Mouse (Mus musculus): ENCODE measurements around the gene Cyb5b.

- TF ChIP-seq CTCF (IDR thresholded peaks at IDR 0.05; ENCODE audit: borderline replicate concordance, extremely low read depth, insufficient read depth, insufficient read length) (no peak), POLR2A (IDR thresholded peaks at IDR 0.05; ENCODE audit: borderline replicate concordance, extremely low read depth, insufficient read depth, insufficient read length, poor library complexity, severe bottlenecking) (no peak)
Observed at GRCm38 (mm10) chr8:107186659-107187390, 36.4 kb downstream of the Cyb5b start.

Measured in brain, embryonic 14.5 days (tissue).